Mouse (Mus musculus) brain, adult 10 weeks (tissue): ENCODE measurements around the gene Fam81a. TPM values are rescaled to one million over a fixed set of nuclear protein-coding genes. Genes with fewer than 3 reads are reported as not detected.

Experiments used
- polyA plus RNA-seq: library from polyadenylated mRNA; stranded (reverse); fragments of 350-450 nt; fragmentation: Illumina TruSeq; extraction: RNeasy Lipid Tissue Mini Kit (QIAGEN cat#74804); gene quantifications from one replicate; pipeline ENCODE4 v1.2.3, GENCODE M21; 2015; ENCODE audit warnings: low read depth, low replicate concordance

The Fam81a gene
- 119 TPM for polyA plus RNA-seq

GRCm38 (mm10) chr9:70142460-70142859 lies at the start of gene Fam81a:
TSS of gene Fam81a (minus strand) at chr9:70142560.

Other genes starting within 250 kb of the Fam81a start
- gene Bnip2, start 153.1 kb downstream of the Fam81a start, polyA plus RNA-seq, result 37.8 TPM
- 84.9 TPM for gene Gtf2a2, start 130.0 kb downstream of the Fam81a start, polyA plus RNA-seq
- gene Gcnt3, start 104.5 kb downstream of the Fam81a start, polyA plus RNA-seq, result not detected
- 9.2 TPM for gene Myo1e, start 64.8 kb upstream of the Fam81a start, polyA plus RNA-seq